Mouse (Mus musculus) intestine, postnatal 0 days (tissue): ENCODE measurements around the gene Gm49325. TPM values are rescaled to one million over a fixed set of nuclear protein-coding genes. Genes with fewer than 3 reads are reported as not detected.

Experiments used
- ATAC-seq: fragments of 200-750 bp; cut with Nextera tagmentation; 2 replicates; pipeline ENCODE4 v1.8.0; 2017; ENCODE audit warnings: mild to moderate bottlenecking, moderate TSS enrichment, moderate library complexity
- H3K27ac ChIP-seq: fragments of 300-500 bp; sonication (generic); 2 replicates; pipeline ENCODE4 v1.5.1; 2014; ENCODE audit warnings: mild to moderate bottlenecking, low read depth, low read length, moderate library complexity
- H3K27me3 ChIP-seq: fragments of 300-500 bp; sonication (generic); replicated peaks from 2 replicates; pipeline ENCODE4 v1.6.1; 2014; ENCODE audit warnings: low read length, mixed read lengths; ENCODE audit not compliant: control insufficient read depth, insufficient read depth
- H3K36me3 ChIP-seq: fragments of 300-500 bp; sonication (generic); 2 replicates; pipeline ENCODE4 v1.6.1; 2014; ENCODE audit warnings: mild to moderate bottlenecking, moderate library complexity; ENCODE audit not compliant: control insufficient read depth, insufficient read depth
- H3K4me1 ChIP-seq: fragments of 300-500 bp; sonication (generic); replicated peaks from 2 replicates; pipeline ENCODE4 v1.6.1; 2014; ENCODE audit warnings: antibody characterized with exemption, low read length, mixed read lengths; ENCODE audit not compliant: control insufficient read depth, insufficient read depth
- H3K4me2 ChIP-seq: fragments of 300-500 bp; sonication (generic); replicated peaks from 2 replicates; pipeline ENCODE4 v1.6.1; 2014; ENCODE audit warnings: low read depth, mild to moderate bottlenecking, moderate library complexity
- H3K4me3 ChIP-seq: fragments of 300-500 bp; sonication (generic); 2 replicates; pipeline ENCODE4 v1.5.1; 2014; ENCODE audit warnings: low read depth, low read length
- H3K9ac ChIP-seq: fragments of 300-500 bp; sonication (generic); 2 replicates; pipeline ENCODE4 v1.6.1; 2014; ENCODE audit warnings: mild to moderate bottlenecking, low read depth, low read length
- H3K9me3 ChIP-seq: fragments of 300-500 bp; sonication (generic); 2 replicates; pipeline ENCODE4 v1.6.1; 2016; ENCODE audit warnings: mixed run types; ENCODE audit not compliant: control insufficient read depth
- CTCF ChIP-seq: sonication (generic); IDR thresholded peaks from 2 replicates; pipeline ENCODE4 v1.5.1; 2016; ENCODE audit warnings: low read depth, mild to moderate bottlenecking, control low read depth, antibody characterized with exemption, moderate library complexity
- WGBS: fragments of 180-500 bp; shearing (Covaris S2); extraction: QIAGEN DNeasy Blood & Tissue Kit; methylation state at CpG from one replicate; pipeline ENCODE4 v1.1.7; 2014; 5-methylcytosine and 5-hydroxymethylcytosine counted together
- polyA plus RNA-seq: library from polyadenylated mRNA; unstranded; fragments of >200 nt; fragmentation: Nextera tagmentation; extraction: Ambion mirVana; gene quantifications from 2 replicates; pipeline ENCODE4 v1.2.1, GENCODE M21; 2015

Gene Gm49325
- polyA plus RNA-seq, 1 experiment from 2014 or later, result 18.9 TPM

- Histone ChIP-seq H3K4me2 (no peak overlapping the region), H3K4me1 (no peaks in the 10 kb centered on the region), H3K27ac (no peak overlapping the region), H3K27me3 (no peaks in the 10 kb centered on the region), H3K9ac (no peak overlapping the region), H3K36me3 (no peaks in the 10 kb centered on the region), H3K4me3 (no peak overlapping the region), H3K9me3 (no peaks in the 10 kb centered on the region)
- 75% methylated on average over 4 of the region's 4 CpGs for WGBS
- TF ChIP-seq CTCF, result no peak
- no peak for ATAC-seq
These were observed 64.7 kb downstream of the Gm49325 start for GRCm38 (mm10) chr10:77670710-77671109.

GRCm38 (mm10) chr10:77671519-77671918, 65.5 kb downstream of the Gm49325 start:
- WGBS, result 21% methylated on average over 4 of the region's 4 CpGs
- H3K27ac ChIP-seq, result no peak overlapping the region
- H3K36me3 ChIP-seq, result no peaks in the 10 kb centered on the region
- no peaks in the 10 kb centered on the region for H3K9me3 ChIP-seq
- no peak for TF ChIP-seq CTCF
- H3K27me3 ChIP-seq, result peaks cover under 1% of the 10 kb centered on the region; the same call in 1 of the 2 replicates
- H3K9ac ChIP-seq, result no peak overlapping the region
- no peak overlapping the region for H3K4me2 ChIP-seq
- no peaks in the 10 kb centered on the region for H3K4me1 ChIP-seq
- ATAC-seq, result no peak; the same call in 1 of the 2 replicates
- no peak overlapping the region for H3K4me3 ChIP-seq

GRCm38 (mm10) chr10:77673765-77674164, 67.8 kb downstream of the Gm49325 start:
- no peak for TF ChIP-seq CTCF
- Histone ChIP-seq H3K4me2 (no peak overlapping the region), H3K36me3 (no peaks in the 10 kb centered on the region), H3K4me3 (no peak overlapping the region), H3K27me3 (peaks cover 22% of the 10 kb centered on the region), H3K27ac (no peak overlapping the region), H3K4me1 (no peaks in the 10 kb centered on the region), H3K9ac (no peak overlapping the region), H3K9me3 (no peaks in the 10 kb centered on the region)
- 58% methylated on average over 13 of the region's 13 CpGs for WGBS
- no peak for ATAC-seq

DNA sequence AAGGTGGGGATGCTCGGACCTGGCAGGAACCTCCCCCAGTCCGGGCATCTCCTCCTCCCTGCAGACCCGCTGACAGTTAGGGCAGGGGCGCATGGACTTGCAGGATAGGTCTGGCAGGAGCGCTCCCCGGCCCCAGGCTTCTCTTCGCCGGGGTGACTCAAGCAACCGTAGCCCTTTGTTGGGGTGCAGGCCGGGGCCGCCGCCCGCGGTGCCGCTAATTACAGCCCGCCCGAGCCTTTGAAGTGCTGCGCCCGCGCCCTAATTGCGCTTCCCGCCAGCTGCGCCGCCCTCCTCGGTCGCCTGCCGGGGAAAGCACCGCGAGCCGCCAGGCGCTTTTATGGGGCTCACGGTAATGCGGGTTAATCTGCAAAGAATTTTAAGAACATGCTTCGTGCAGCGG, 71.6 kb downstream of the Gm49325 start:
- 0 out of 2 replicates have a peak, but pooled peaks have one; percentile 8 for ATAC-seq
- no peak for TF ChIP-seq CTCF
- Histone ChIP-seq H3K4me1 (no peaks in the 10 kb centered on the region), H3K4me2 (peak overlapping the region; percentile 52), H3K9ac (no peak overlapping the region), H3K27ac (no peak overlapping the region), H3K36me3 (no peaks in the 10 kb centered on the region), H3K9me3 (no peaks in the 10 kb centered on the region), H3K4me3 (no peak overlapping the region), H3K27me3 (peaks cover 26% of the 10 kb centered on the region)
- WGBS, result under 1% methylated on average over 35 of the region's 35 CpGs

GRCm38 (mm10) chr10:77682994-77683393, 77.0 kb downstream of the Gm49325 start:
- Histone ChIP-seq H3K4me2 (no peak overlapping the region), H3K9me3 (no peaks in the 10 kb centered on the region), H3K4me1 (no peaks in the 10 kb centered on the region), H3K27ac (no peak overlapping the region), H3K9ac (no peak overlapping the region), H3K27me3 (peaks cover 19% of the 10 kb centered on the region), H3K4me3 (no peak overlapping the region), H3K36me3 (no peaks in the 10 kb centered on the region)
- WGBS, result 81% methylated on average over 7 of the region's 7 CpGs
- ATAC-seq, result no peak
- no peak for TF ChIP-seq CTCF

DNA sequence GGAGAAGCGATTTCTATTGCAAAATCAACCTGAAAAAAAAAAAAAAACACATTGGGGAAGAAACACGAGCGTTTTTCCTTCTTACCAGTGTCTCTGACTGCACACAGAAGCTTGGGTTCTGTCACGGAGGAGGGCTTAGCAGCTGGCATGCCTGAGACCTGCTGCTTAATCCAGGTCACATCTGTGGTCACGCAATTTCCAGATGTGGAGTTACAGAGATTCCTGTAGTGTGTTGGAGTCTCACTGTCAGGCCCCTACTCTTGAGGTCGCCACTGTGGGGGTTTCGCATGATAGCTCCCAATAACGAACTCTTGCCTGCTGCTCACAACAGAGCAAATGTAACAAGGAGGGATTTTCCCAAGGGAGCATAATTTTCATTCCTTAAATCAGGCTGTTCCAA, 78.2 kb downstream of the Gm49325 start:
- Histone ChIP-seq H3K27ac (no peak overlapping the region), H3K36me3 (no peaks in the 10 kb centered on the region), H3K4me1 (no peaks in the 10 kb centered on the region), H3K9me3 (no peaks in the 10 kb centered on the region), H3K27me3 (0 out of 2 replicates have a peak, but pooled peaks cover 12% of the 10 kb centered on the region), H3K9ac (no peak overlapping the region), H3K4me3 (no peak overlapping the region), H3K4me2 (no peak overlapping the region)
- WGBS, result 53% methylated on average over 8 of the region's 8 CpGs
- TF ChIP-seq CTCF, result no peak
- no peak for ATAC-seq
